Mouse (Mus musculus): ENCODE measurements around the gene Ctnnbl1.

The Ctnnbl1 gene

DNA sequence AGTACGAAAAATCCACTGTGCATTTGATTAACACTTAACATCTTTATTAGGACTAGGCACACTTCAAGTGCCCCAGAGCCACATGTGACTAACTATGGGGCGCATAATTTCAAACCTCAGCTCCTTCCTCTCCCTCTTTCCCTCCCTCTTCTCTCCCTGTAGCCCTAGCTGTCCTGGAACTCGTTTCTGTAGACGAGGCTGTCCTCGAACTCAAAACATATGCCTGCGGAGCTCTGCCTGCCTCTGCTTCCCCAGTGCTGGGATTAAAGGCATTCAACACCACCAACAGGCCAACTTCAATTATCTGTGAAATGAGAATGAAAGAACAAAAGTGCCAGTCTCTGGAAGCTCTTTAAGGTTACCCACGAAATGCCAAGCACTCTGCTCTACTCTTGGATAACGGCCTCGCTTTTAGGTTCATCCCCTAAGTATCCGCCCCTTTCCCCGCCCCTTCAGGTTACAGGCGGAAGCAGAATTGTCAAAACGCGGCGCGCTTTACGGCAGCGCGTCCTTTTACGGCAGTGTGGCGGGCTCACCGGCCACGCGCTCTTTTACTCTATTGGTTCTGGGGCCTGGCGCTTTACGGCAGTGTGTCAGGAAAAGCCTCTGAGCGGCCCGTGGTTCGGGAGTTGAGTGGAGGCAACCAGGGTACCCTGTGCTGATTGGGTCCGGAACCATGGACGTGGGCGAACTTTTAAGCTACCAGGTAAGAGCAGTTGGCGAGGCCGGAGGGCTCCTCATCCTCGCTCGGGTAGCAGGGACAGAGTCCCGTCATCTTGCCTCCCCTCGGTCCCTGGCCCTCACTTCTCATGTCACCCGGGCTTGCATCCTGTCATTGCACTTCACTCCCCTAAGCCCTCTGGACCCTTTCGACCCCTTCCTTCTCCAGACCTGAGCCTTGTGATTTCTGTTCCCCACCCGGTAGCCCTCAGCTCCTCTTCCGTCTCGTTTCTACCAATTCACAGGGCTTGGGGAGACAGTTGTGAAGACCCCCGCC, at the start of gene Ctnnbl1:
Gene Ctnnbl1, plus strand, starts transcription at position 548 of the 997 bp plus-strand sequence.
- peak; percentile 95 to 98 for DNase-seq (ENCODE audit: low spot score in 2 of 2)

- no peak for DNase-seq (ENCODE audit: low spot score in 2 of 2)
Measured at GRCm38 (mm10) chr2:157687506-157687905, 49.7 kb upstream of the Ctnnbl1 start.

DNA sequence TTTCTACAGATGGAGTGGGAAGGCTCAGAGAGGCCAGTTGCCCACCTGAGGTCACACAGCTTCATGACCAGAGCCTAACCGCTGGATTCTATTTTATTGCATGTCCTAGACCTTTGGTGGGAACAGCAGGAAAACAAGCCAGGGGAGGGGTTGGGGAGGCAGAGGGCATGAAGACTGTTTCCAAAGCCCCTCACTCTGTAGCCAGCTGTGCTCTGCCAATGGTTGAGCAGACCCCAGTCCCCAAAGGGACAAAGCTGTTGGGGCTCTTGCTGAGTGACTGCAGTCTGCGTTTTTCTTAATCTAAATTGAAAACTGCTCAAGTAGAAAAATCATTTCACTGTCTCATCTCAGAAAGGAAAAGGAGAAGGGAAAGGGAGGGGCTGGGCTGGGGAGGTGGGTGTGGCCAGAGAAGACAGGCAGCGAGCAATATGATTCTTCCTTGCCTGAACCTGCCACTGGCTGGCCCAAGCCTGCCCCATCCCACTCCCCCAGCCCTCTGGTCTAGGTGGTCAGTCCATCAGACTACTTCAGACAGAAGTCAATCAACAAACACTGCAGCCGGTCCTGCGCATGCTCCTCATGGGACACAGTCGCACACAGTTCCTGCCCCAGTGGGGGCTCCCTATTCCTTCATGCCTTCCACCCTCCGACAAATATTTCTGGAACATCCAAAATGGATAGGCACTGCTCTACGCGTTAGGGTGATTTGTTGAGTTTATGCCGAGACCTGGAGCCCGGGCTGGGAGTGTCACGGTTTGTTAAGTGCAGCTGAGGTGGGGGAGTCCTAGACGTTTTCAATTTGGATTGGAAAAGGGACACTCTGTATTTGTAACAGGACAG, 45.7 kb upstream of the Ctnnbl1 start:
- no peak for DNase-seq (ENCODE audit: low spot score in 2 of 2)

DNA sequence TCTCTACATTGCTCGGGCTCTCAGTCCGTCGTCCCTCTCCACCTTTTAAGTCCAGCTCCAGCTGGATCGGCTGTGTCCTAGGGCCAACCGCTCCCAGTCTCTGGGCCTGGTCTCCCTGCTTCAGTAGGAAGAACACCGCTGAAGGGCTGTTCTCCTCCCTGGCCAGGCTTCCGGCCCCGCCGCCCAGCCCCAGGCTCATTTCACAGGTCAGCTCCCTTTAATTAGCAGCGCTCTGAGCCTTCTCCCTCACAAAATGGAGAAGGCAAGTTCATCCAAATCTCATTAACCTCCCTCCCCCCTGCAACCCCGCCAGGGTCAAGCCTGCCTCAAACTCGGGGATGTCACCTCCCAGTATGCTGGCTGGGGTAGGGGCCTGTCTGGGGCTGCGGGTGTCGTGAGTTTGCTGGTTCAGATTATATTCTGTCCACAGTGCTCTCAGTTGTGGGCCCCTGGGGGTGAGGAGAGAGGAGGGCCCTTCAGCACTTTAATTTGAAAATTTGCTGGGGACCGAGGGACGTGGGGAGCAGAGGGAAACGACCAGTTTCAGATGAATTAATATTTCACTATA, 44.8 kb upstream of the Ctnnbl1 start:
- no peak for DNase-seq (ENCODE audit: low spot score in 2 of 2)

DNA sequence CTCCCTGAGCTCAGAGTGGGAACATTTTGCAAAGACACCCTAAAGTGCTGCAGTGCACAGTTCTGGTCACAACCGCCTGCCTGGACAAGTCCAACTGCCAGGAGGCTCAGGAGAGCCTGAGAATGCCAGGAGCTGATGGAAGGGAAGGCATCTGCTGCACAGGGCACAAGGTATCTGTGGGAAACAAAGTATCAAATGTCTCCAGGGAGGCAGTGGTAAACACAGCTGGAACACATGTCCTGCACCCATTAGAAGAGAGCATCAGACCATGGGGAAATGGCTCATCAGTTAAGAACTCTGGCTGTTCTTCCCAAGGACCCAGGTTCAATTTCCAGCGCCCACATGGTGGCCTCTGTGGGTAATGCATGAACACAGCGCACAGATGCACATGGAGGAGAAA, 43.6 kb upstream of the Ctnnbl1 start:
- no peak for DNase-seq (ENCODE audit: low spot score in 2 of 2)

- no peak for DNase-seq (ENCODE audit: low spot score in 2 of 2)
Measured at GRCm38 (mm10) chr2:157696297-157696731, 40.9 kb upstream of the Ctnnbl1 start.

DNA sequence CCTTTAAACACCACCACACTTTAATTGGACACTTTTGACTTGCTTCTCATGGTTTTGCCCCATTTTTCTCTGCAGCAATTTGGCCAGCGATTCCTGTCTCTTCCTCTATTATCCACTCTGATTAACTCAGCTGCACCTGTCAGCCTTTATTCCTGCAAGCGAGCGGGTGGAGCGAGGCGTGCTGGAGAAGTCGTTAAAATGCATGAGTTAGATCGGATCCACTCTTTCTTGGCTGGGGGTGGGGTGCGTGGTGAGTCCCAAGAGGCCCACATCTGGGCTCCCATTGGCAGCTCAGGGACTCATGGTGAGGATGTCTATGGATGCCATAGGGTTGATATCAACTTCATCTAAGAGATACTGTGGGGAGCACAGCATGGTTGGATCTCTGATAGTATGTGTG, 34.0 kb upstream of the Ctnnbl1 start:
- no peak for DNase-seq (ENCODE audit: low spot score in 2 of 2)

- DNase-seq (ENCODE audit: low spot score in 2 of 2) = no peak
Measured at GRCm38 (mm10) chr2:157704991-157705776, 32.0 kb upstream of the Ctnnbl1 start.

DNA sequence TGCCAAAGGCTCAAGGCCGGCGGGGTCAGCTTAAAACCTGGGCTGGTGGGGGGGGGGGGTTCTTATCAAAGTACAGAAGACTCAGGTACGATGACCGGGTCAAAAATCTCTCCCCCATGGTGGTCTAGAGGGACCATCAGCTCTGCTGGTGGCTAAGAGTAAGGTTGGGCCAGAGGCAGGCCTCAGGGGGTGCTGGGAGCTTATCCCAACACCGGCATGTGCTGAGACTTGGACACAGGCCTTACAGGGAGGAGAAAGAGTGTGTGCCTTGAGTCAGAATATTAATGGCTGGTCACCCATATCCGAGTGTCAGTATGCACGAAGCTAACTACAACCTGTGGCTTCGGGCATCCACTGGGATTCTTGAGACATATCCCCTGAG, 31.4 kb upstream of the Ctnnbl1 start:
- no peak for DNase-seq (ENCODE audit: low spot score in 2 of 2)

- DNase-seq (ENCODE audit: low spot score in 2 of 2) = no peak
Measured at GRCm38 (mm10) chr2:157707191-157707923, 29.8 kb upstream of the Ctnnbl1 start.

DNA sequence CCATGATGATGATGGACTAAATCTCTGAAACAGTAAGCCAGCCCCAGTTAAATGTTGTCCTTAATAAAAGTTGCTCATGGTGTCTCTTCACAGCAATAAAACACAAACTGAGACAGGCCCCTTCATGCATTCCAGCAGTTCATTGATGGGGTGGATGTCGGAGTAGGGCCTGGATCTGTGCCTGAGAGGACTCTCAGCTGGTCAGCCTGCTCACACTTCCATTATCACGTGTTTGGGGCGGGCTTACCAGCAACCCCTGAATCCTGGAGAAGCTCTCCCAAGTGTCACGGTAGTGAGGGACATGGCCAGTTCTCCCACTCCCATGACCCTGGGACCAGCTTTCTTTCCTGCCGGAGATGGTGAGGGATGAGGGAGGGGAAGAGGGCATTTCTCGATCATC, 24.5 kb upstream of the Ctnnbl1 start:
- no peak for DNase-seq (ENCODE audit: low spot score in 2 of 2)

DNA sequence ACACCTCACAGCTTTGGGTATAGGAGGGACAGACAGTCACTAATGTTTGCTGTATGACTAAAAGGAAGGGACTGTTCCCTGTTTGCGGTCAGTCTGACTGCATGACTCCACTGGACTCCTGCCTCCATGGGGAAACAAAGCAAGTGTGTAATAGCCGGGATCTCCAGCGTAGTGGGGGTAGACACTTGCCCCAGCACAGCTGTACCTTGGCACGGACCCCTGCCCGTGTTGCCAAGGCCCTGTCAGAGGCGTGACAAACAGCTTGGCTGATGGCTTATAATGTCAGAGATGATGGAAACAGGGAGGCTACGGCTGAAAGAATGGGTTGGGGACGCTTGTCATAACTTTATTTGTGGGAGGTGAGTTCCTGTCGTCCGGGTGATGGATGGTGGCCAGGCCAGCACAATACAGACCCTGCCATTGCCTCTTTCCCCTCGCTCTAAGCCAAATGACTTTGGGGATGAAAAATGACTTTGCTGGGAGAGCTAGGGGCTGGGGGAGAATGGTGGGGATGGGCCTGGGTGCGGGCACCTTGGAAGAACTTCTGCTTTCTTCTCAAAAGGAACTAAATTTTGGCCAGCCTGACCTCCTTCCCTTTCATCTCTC, 21.5 kb upstream of the Ctnnbl1 start:
- DNase-seq (ENCODE audit: low spot score in 2 of 2) = no peak

DNA sequence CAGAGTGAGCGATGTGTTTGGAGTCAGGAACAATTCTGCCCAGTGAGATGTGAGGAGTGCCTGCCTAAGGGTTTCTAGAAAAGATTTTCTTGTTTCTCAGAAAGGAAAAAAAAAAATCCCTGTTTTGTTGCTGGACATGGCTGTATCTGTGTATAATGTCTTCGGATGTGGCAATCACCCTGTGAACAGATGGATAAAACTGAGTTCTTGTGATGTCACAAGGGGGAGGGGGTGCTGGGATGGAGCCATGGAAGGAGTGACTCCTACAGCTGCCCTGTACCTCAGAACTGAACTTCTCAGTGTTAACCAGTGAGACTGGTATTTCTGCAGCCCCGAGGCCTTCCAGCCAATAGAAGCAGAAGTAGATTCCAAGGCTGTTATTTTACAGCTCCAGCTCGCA, 18.8 kb upstream of the Ctnnbl1 start:
- DNase-seq (ENCODE audit: low spot score in 2 of 2) = no peak

- no peak for DNase-seq (ENCODE audit: low spot score in 2 of 2)
Measured at GRCm38 (mm10) chr2:157723883-157724573, 13.2 kb upstream of the Ctnnbl1 start.

GRCm38 (mm10) chr2:157724574-157724914, 12.7 kb upstream of the Ctnnbl1 start:
- DNase-seq (ENCODE audit: low spot score in 2 of 2) = no peak

DNA sequence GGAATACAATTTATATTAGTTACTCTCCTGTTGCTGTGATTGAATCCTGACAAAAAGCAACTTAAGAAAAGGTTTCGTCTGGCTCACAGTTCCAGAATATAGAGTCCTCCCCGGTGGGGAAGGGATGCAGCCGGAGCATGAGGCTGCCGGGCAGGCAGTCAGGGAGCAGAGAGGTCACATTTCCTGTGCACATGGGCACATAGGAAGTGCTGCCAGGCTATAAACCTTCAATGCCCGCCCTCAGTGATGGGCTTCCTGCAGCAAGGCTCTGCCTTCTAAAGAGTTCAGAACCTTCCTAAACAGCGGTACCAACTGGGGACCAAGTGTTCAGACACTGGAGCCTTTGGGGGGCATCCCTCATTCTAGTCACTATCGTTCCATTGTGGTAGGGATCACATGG, 7.4 kb downstream of the Ctnnbl1 start:
- no peak for DNase-seq (ENCODE audit: low spot score in 2 of 2)

DNA sequence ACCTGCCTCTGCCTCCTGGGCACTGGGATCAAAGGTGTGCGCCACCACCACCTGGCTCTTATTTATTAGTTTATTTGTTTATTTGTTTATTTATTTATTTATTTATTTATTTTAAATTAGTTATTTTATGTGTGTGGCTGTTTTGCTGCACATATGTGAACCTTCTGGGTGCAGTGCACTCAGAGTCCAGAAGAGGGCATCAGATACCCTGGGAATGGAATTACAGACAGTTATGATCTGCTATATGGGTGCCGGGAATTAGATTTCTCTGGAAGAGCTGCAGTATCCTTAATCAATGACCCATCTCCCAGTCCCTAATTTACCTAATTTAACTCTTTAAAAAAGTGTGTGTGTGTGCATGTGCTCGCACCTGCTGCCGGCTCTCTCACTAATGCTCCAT, 8.5 kb downstream of the Ctnnbl1 start:
- DNase-seq (ENCODE audit: low spot score in 2 of 2) = no peak

DNA sequence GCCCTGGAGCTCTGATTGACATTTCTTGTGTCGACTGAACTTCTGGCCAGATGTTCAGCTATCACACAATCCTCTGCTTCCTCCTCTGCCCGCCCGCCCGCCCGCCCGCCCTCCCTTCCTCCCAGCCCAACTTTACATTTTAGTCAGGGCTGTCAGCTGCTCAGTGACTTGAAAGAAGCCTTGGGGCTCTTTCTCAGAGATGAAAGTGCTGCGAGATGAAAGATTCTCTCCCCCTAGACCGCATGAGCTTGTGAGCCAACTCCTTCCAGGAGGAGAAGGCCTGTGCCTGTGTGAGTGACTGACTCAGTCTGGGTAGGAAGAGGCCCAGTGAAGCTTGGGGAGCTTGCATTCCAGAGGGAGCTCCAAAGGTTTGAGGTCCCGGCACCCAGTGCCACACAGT, 9.4 kb downstream of the Ctnnbl1 start:
- peak in 1 of 2 experiments; percentile 11 for DNase-seq (ENCODE audit: low spot score in 2 of 2)

DNA sequence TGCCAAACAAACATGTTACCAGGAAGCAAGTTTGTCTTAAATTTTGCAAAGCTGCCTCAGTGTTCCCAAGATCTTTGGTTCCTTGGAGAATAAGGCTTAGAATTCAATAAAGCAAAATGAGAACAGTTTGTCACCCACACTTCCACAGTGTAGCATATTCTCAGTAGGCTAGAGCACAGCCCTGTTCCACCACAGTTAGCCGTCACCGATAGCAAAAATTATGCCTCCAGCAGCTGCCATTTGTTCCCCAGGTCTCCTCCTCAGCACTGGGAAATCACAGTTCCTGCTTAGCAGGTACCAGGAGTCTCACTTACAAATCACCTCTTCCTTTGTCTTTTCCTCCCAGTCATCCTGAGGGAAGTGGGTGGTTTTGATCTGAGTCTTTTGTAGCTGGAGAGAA, 10.8 kb downstream of the Ctnnbl1 start:
- no peak for DNase-seq (ENCODE audit: low spot score in 2 of 2)

DNA sequence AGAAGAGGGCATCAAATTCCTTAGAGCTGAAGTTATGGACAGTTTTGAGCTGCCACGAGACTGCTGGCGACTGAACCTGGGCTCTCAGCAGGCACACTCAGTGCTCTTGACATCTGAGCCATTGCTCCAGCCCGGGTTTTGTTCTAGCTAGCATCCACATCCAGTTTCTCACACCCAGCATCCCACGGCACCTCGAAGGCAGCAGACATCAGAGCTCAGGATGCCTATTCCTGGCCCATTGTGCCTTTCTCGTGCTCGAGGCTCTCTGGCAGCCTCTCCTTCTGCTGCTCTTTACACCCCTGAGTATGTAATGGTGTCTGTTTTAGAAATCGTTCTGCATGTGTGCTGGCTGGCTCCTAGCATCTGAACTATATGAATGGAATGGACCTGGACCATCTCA, 13.3 kb downstream of the Ctnnbl1 start:
- DNase-seq (ENCODE audit: low spot score in 2 of 2) = no peak
